Mouse (Mus musculus) C2C12 (cell line): ENCODE measurements around the gene Gpr84. TPM values are rescaled to one million over a fixed set of nuclear protein-coding genes. Genes with fewer than 3 reads are reported as not detected.

ENCODE experiments used
- H3K27me3 ChIP-seq: one replicate; pipeline ENCODE4 v1.6.1; 2011; ENCODE audit not compliant: control insufficient read depth, insufficient read depth, insufficient read length
- H3K36me3 ChIP-seq: one replicate; pipeline ENCODE4 v1.6.1; 2011; ENCODE audit not compliant: control insufficient read depth, insufficient read depth
- H3K4me3 ChIP-seq: one replicate; pipeline ENCODE4 v1.5.1; 2011; ENCODE audit warnings: mild to moderate bottlenecking, control low read depth; ENCODE audit not compliant: poor library complexity, insufficient read depth, severe bottlenecking
- H3K79me2 ChIP-seq: one replicate; pipeline ENCODE4 v1.6.1; 2011; ENCODE audit not compliant: control insufficient read depth, insufficient read depth
- H3K79me3 ChIP-seq: one replicate; pipeline ENCODE4 v1.6.1; 2011; ENCODE audit warnings: low read depth, control low read depth
- H3ac ChIP-seq: one replicate; pipeline ENCODE3; 2011; ENCODE audit warnings: low read depth; ENCODE audit not compliant: control insufficient read depth, insufficient read length
- CEBPB ChIP-seq: IDR thresholded peaks from one replicate; pipeline ENCODE4 v1.6.1; 2011; ENCODE audit warnings: low read depth, mild to moderate bottlenecking, control low read depth, moderate library complexity
- CTCF ChIP-seq: IDR thresholded peaks from one replicate; pipeline ENCODE4 v1.5.1; 2011; ENCODE audit not compliant: control insufficient read depth, insufficient read depth, insufficient read length
- FOSL1 ChIP-seq: IDR thresholded peaks from one replicate; pipeline ENCODE4 v1.8.0; 2011; ENCODE audit warnings: mild to moderate bottlenecking, low read length; ENCODE audit not compliant: poor library complexity, insufficient read depth, severe bottlenecking
- MAX ChIP-seq: IDR thresholded peaks from one replicate; pipeline ENCODE4 v1.6.1; 2011; ENCODE audit warnings: mild to moderate bottlenecking, control low read depth
- MYOD1 ChIP-seq: IDR thresholded peaks from one replicate; pipeline ENCODE4 v1.6.1; 2011; ENCODE audit warnings: low read depth; ENCODE audit not compliant: control insufficient read depth, insufficient read length
- MYOG ChIP-seq: IDR thresholded peaks from one replicate; pipeline ENCODE4 v1.6.1; 2011; ENCODE audit not compliant: control insufficient read depth, insufficient read length; ENCODE audit errors: extremely low read depth
- USF1 ChIP-seq: IDR thresholded peaks from one replicate; pipeline ENCODE4 v1.6.1; 2011; ENCODE audit warnings: low read depth, mild to moderate bottlenecking, control low read depth, moderate library complexity
- polyA plus RNA-seq: library from polyadenylated mRNA; unstranded; fragments of >200 nt; fragmentation: generic; extraction: Trizol; gene quantifications from one replicate; pipeline ENCODE4 v1.2.1, GENCODE M21; 2012; ENCODE audit warnings: missing spikeins

Gpr84 gene
- polyA plus RNA-seq, 1 experiment = not detected

DNA sequence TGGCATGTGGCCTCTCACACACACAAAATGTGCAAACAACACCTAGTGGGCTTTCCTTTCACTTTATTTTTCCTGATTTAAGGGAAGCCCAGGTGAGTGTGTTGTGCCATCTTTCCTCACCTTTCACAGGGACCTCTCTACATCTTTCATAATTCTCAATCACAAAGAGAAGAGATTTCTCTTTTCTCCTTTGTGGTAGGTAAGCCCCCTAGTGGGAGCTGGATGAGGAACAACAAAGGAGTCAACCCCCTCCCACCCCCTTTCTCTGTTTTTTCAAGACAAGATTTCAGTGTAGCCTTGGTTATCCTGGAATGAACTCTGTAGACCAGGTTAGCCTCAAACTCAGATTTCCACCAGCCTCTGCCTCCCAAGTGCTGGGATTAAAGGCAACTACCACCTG lies 33.1 kb upstream of the Gpr84 start:
- no peaks in the 10 kb centered on the region for H3K27me3 ChIP-seq
- TF ChIP-seq FOSL1 (no peak), CEBPB (no peak), MYOG (no peak), MAX (no peak), CTCF (no peak), USF1 (no peak), MYOD1 (no peak)
- no peak overlapping the region for H3K4me3 ChIP-seq
- H3K36me3 ChIP-seq = peaks cover 66% of the 10 kb centered on the region
- H3K79me2 ChIP-seq = no peaks in the 10 kb centered on the region
- no peaks in the 10 kb centered on the region for H3K79me3 ChIP-seq
- H3ac ChIP-seq = no peak overlapping the region

DNA sequence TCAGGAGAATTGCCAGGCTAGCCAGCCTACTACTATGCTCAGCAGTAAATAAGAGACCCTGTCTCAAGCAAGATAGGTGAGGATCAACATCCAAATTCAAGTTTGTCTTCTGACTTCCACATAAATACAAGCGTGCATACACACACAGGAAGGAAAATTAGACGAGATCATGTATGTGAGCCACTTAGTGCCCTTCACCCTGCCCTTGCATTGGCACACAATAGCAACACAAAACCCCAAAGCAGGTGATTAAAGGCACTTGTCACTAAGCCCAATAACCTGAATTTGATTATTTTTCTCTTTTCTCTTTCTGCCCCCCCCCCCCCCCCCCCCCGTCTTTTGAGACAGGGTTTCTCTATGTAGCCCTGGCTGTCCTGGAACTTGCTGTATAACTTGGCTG lies 32.6 kb upstream of the Gpr84 start:
- H3K27me3 ChIP-seq = no peaks in the 10 kb centered on the region
- TF ChIP-seq CTCF (no peak), CEBPB (no peak), MYOG (no peak), USF1 (no peak), FOSL1 (no peak), MYOD1 (no peak), MAX (no peak)
- no peaks in the 10 kb centered on the region for H3K79me3 ChIP-seq
- H3K4me3 ChIP-seq = no peak overlapping the region
- H3K36me3 ChIP-seq = peaks cover 60% of the 10 kb centered on the region
- no peaks in the 10 kb centered on the region for H3K79me2 ChIP-seq
- no peak overlapping the region for H3ac ChIP-seq

DNA sequence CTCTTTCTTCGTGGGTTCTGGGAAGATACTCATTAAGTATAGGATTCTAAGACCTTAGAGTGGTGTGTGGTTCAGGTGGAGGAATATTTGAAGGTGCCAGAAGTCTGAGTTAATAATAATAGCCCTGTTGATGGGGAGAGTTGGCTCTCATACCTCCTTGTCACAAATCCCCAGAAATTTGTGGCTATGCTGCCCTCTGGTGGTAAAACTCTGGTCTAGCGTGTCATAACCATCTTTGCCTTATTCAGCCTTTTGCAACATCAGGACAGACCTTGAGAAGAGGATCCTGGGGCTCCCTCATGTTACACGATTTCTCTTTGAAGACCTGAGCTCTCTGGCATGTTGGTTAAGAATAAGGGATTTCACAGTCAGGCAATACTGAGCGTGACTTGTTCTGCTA lies 32.0 kb upstream of the Gpr84 start:
- Histone ChIP-seq H3K27me3 (no peaks in the 10 kb centered on the region), H3K79me2 (no peaks in the 10 kb centered on the region), H3K36me3 (peaks cover 54% of the 10 kb centered on the region), H3K4me3 (no peak overlapping the region), H3K79me3 (no peaks in the 10 kb centered on the region), H3ac (no peak overlapping the region)
- TF ChIP-seq MYOG = no peak
- peak; percentile 44 for TF ChIP-seq CTCF
- no peak for TF ChIP-seq CEBPB
- TF ChIP-seq MYOD1 = no peak
- TF ChIP-seq FOSL1 = no peak
- no peak for TF ChIP-seq USF1
- no peak for TF ChIP-seq MAX

GRCm38 (mm10) chr15:103341547-103341946 lies 31.1 kb upstream of the Gpr84 start:
- H3K27me3 ChIP-seq = no peaks in the 10 kb centered on the region
- H3K36me3 ChIP-seq = peaks cover 46% of the 10 kb centered on the region
- H3K79me2 ChIP-seq = no peaks in the 10 kb centered on the region
- H3ac ChIP-seq = no peak overlapping the region
- no peaks in the 10 kb centered on the region for H3K79me3 ChIP-seq
- TF ChIP-seq MAX (no peak), MYOD1 (no peak), MYOG (no peak), CEBPB (no peak), USF1 (no peak), CTCF (no peak), FOSL1 (no peak)
- H3K4me3 ChIP-seq = no peak overlapping the region

GRCm38 (mm10) chr15:103340786-103341185 lies 30.4 kb upstream of the Gpr84 start:
- Histone ChIP-seq H3ac (no peak overlapping the region), H3K79me2 (no peaks in the 10 kb centered on the region), H3K79me3 (no peaks in the 10 kb centered on the region), H3K36me3 (peaks cover 38% of the 10 kb centered on the region), H3K27me3 (no peaks in the 10 kb centered on the region), H3K4me3 (no peak overlapping the region)
- TF ChIP-seq CTCF = no peak
- TF ChIP-seq FOSL1 = no peak
- no peak for TF ChIP-seq USF1
- TF ChIP-seq MAX = no peak
- TF ChIP-seq MYOD1 = no peak
- TF ChIP-seq CEBPB = no peak
- no peak for TF ChIP-seq MYOG

GRCm38 (mm10) chr15:103339961-103340337 lies 29.5 kb upstream of the Gpr84 start, which contains the start of gene Zfp385a:
Zfp385a (minus strand) TSS chr15:103340093.
- Histone ChIP-seq H3K79me2 (no peaks in the 10 kb centered on the region), H3K4me3 (no peak within 1 kb of the TSS), H3K27me3 (no peaks in the 10 kb centered on the region), H3ac (no peak within 1 kb of the TSS), H3K79me3 (no peaks in the 10 kb centered on the region), H3K36me3 (peaks cover 30% of the 10 kb centered on the region)
- TF ChIP-seq MYOG (no peak), MAX (no peak), FOSL1 (no peak), MYOD1 (no peak), CTCF (no peak), CEBPB (no peak), USF1 (no peak)
